Mouse (Mus musculus) NIH3T3 (cell line): ENCODE measurements around the gene Naa25.

Experiments used
- DNase-seq: peaks from one replicate; pipeline ENCODE4 v3.0.0-alpha.2; 2012; ENCODE audit warnings: low read depth

Gene Naa25

GRCm38 (mm10) chr5:121452906-121453305 lies 55.2 kb downstream of the Naa25 start:
- peak; percentile 70 for DNase-seq

- no peak for DNase-seq
Measured at GRCm38 (mm10) chr5:121453743-121454502, 56.2 kb downstream of the Naa25 start.

GRCm38 (mm10) chr5:121454503-121454782 lies 56.7 kb downstream of the Naa25 start:
- peak; percentile 54 for DNase-seq

- DNase-seq, result no peak
Measured at GRCm38 (mm10) chr5:121455510-121456265, 58.0 kb downstream of the Naa25 start.

GRCm38 (mm10) chr5:121461339-121462170 lies 63.8 kb downstream of the Naa25 start:
- DNase-seq, result no peak

GRCm38 (mm10) chr5:121462171-121462502 lies 64.4 kb downstream of the Naa25 start:
- no peak for DNase-seq

GRCm38 (mm10) chr5:121462967-121463366 lies 65.2 kb downstream of the Naa25 start:
- no peak for DNase-seq

GRCm38 (mm10) chr5:121463601-121464250 lies 66.0 kb downstream of the Naa25 start:
- peak; percentile 77 for DNase-seq

GRCm38 (mm10) chr5:121469566-121469965 lies 71.8 kb downstream of the Naa25 start:
- DNase-seq, result peak; percentile 48

- no peak for DNase-seq
Measured at GRCm38 (mm10) chr5:121472411-121472810, 74.7 kb downstream of the Naa25 start.

- peak; percentile 17 for DNase-seq
Measured at GRCm38 (mm10) chr5:121474610-121475009, 76.9 kb downstream of the Naa25 start.

GRCm38 (mm10) chr5:121476040-121476439 lies 78.3 kb downstream of the Naa25 start:
- no peak for DNase-seq

GRCm38 (mm10) chr5:121477680-121478079 lies 79.9 kb downstream of the Naa25 start:
- peak; percentile 90 for DNase-seq

- DNase-seq, result no peak
Measured at GRCm38 (mm10) chr5:121484801-121485200, 87.1 kb downstream of the Naa25 start.

- DNase-seq, result peak; percentile 59
Measured at GRCm38 (mm10) chr5:121493305-121493704, 95.6 kb downstream of the Naa25 start.
